Mouse (Mus musculus): ENCODE data around the gene Spef1.

DNA sequence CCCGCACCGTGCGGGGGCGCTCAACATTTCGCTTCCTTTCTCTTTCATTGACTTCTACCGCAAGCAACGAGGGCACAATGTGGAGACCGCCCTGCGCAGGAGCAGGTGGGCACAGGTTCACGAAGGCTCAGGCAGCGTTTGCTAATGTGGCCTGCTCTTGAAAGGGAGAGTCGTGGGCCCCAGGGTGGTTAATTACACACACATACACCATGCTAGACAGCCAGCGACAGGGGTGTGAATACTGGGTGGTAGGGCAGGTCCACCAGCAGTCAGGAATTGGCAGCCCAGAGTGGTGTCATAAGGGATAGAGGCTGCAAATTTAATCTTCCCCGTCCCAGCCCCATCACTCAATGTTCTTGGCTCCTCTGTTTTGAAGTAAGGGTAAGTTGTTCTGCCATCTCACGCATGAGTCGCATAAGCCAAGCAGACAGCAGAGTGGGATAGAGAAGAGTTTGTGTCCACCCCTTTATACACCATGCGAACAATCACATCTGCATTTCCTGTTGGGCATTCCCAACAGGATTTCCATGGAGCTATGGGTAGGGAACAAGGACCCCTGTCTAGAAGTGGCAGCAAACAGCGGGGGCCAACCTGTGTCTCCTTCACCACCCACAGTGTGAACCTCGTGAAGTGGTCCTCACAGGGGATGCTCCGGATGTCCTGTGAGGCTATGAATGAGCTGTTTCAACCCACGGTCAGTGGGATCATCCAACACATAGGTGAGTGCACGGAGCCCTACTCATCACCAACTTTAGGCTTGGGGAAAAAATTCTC is 43.9 kb downstream of the Spef1 start:
- no peak for TF ChIP-seq CTCF (IDR thresholded peaks at IDR 0.05; ENCODE audit: insufficient read depth, low read depth, low read length)
- TF ChIP-seq POLR2A (IDR thresholded peaks at IDR 0.05; ENCODE audit: insufficient read depth, low read depth, low read length): no peak

Data from olfactory bulb, adult 2 months (tissue).